Mouse (Mus musculus): Measurements from ENCODE around the gene Sirt3. TPM values are rescaled to one million over a fixed set of nuclear protein-coding genes. Genes with fewer than 3 reads are reported as not detected.

The Sirt3 gene
- polyA plus RNA-seq, 1 experiment from 2014 or later = 28.9 TPM

GRCm38 (mm10) chr7:140820173-140820572 lies 61.9 kb downstream of the Sirt3 start:
- Histone ChIP-seq H3K4me2 (replicated peaks; ENCODE audit: low read depth) (no peak overlapping the region), H3K9me3 (ENCODE audit: control insufficient read depth) (no peaks in the 10 kb centered on the region), H3K4me1 (replicated peaks; ENCODE audit: control insufficient read depth, insufficient read depth, low read length) (no peaks in the 10 kb centered on the region), H3K36me3 (ENCODE audit: control insufficient read depth, insufficient read depth) (no peaks in the 10 kb centered on the region), H3K27me3 (replicated peaks; ENCODE audit: control insufficient read depth, insufficient read depth, low read length) (0 out of 2 replicates have a peak, but pooled peaks cover 5% of the 10 kb centered on the region), H3K9ac (ENCODE audit: low read depth, low read length) (no peak overlapping the region), H3K4me3 (ENCODE audit: low read depth, low read length) (no peak overlapping the region), H3K27ac (ENCODE audit: low read depth, low read length) (no peak overlapping the region)
- ATAC-seq = no peak
- no peak for TF ChIP-seq CTCF (IDR thresholded peaks at IDR 0.05; ENCODE audit: low read depth)
- WGBS = 59% methylated on average over 4 of the region's 4 CpGs

Other genes with a start within 250 kb of the Sirt3 start
- not detected in 2 replicates for gene Olfr53, start 235.9 kb downstream of the Sirt3 start, polyA plus RNA-seq (2015; fragmentation: Nextera tagmentation; extraction: Ambion mirVana)
- gene Olfr539, start 222.4 kb downstream of the Sirt3 start, polyA plus RNA-seq (2015; fragmentation: Nextera tagmentation; extraction: Ambion mirVana) = not detected in 2 replicates
- gene Olfr45, start 200.4 kb downstream of the Sirt3 start, polyA plus RNA-seq (2015; fragmentation: Nextera tagmentation; extraction: Ambion mirVana) = not detected in 2 replicates
- gene Olfr541, start 185.0 kb downstream of the Sirt3 start, polyA plus RNA-seq (2015; fragmentation: Nextera tagmentation; extraction: Ambion mirVana) = not detected in 2 replicates
- gene Cyp2e1, start 118.6 kb downstream of the Sirt3 start, polyA plus RNA-seq (2015; fragmentation: Nextera tagmentation; extraction: Ambion mirVana) = not detected in 2 replicates
- gene Syce1, start 94.5 kb downstream of the Sirt3 start, polyA plus RNA-seq (2015; fragmentation: Nextera tagmentation; extraction: Ambion mirVana) = 0.18 and 0.30 TPM in 2 replicates
- gene Zfp941, start 60.1 kb downstream of the Sirt3 start, polyA plus RNA-seq (2015; fragmentation: Nextera tagmentation; extraction: Ambion mirVana) = 0.59 and 0.76 TPM in 2 replicates
- 52.2 and 55.3 TPM in 2 replicates for gene Urah, start 47.3 kb downstream of the Sirt3 start, polyA plus RNA-seq (2015; fragmentation: Nextera tagmentation; extraction: Ambion mirVana)
- gene Scgb1c1, start 36.8 kb downstream of the Sirt3 start, polyA plus RNA-seq (2015; fragmentation: Nextera tagmentation; extraction: Ambion mirVana) = not detected in 2 replicates
- not detected in 2 replicates for gene Odf3, start 34.5 kb downstream of the Sirt3 start, polyA plus RNA-seq (2015; fragmentation: Nextera tagmentation; extraction: Ambion mirVana)
- gene Gm45785, start 26.0 kb downstream of the Sirt3 start, polyA plus RNA-seq (2015; fragmentation: Nextera tagmentation; extraction: Ambion mirVana) = not detected in 2 replicates
- 42.3 and 47.7 TPM in 2 replicates for gene Ric8a, start 25.4 kb downstream of the Sirt3 start, polyA plus RNA-seq (2015; fragmentation: Nextera tagmentation; extraction: Ambion mirVana)
- gene Bet1l, start 24.7 kb downstream of the Sirt3 start, polyA plus RNA-seq (2015; fragmentation: Nextera tagmentation; extraction: Ambion mirVana) = 42.4 and 52.6 TPM in 2 replicates
- gene Psmd13, start 341 bp downstream of the Sirt3 start, polyA plus RNA-seq (2015; fragmentation: Nextera tagmentation; extraction: Ambion mirVana) = 150 and 155 TPM in 2 replicates
- 0.53 and 0.69 TPM in 2 replicates for gene Cox8b, start 18.1 kb upstream of the Sirt3 start, polyA plus RNA-seq (2015; fragmentation: Nextera tagmentation; extraction: Ambion mirVana)
- 52.8 and 53.0 TPM in 2 replicates for gene Nlrp6, start 38.6 kb upstream of the Sirt3 start, polyA plus RNA-seq (2015; fragmentation: Nextera tagmentation; extraction: Ambion mirVana)
- gene Pgghg, start 59.1 kb upstream of the Sirt3 start, polyA plus RNA-seq (2015; fragmentation: Nextera tagmentation; extraction: Ambion mirVana) = 18.9 and 19.4 TPM in 2 replicates
- gene Ifitm5, start 68.0 kb upstream of the Sirt3 start, polyA plus RNA-seq (2015; fragmentation: Nextera tagmentation; extraction: Ambion mirVana) = 0.34 and 0.75 TPM in 2 replicates
- gene Gm45717, start 73.6 kb upstream of the Sirt3 start, polyA plus RNA-seq (2015; fragmentation: Nextera tagmentation; extraction: Ambion mirVana) = 0.38 TPM in 1 of 2 replicates, not detected in the other
- 686 and 738 TPM in 2 replicates for gene Ifitm2, start 73.7 kb upstream of the Sirt3 start, polyA plus RNA-seq (2015; fragmentation: Nextera tagmentation; extraction: Ambion mirVana)
- gene Ifitm1, start 84.9 kb upstream of the Sirt3 start, polyA plus RNA-seq (2015; fragmentation: Nextera tagmentation; extraction: Ambion mirVana) = 122 and 133 TPM in 2 replicates
- gene Ifitm3, start 128.5 kb upstream of the Sirt3 start, polyA plus RNA-seq (2015; fragmentation: Nextera tagmentation; extraction: Ambion mirVana) = 324 and 334 TPM in 2 replicates
- gene Ifitm6, start 135.6 kb upstream of the Sirt3 start, polyA plus RNA-seq (2015; fragmentation: Nextera tagmentation; extraction: Ambion mirVana) = 0.93 and 1.0 TPM in 2 replicates
- gene Gm17387, start 146.8 kb upstream of the Sirt3 start, polyA plus RNA-seq (2015; fragmentation: Nextera tagmentation; extraction: Ambion mirVana) = not detected in 2 replicates
- 1.9 and 2.9 TPM in 2 replicates for gene B4galnt4, start 178.8 kb upstream of the Sirt3 start, polyA plus RNA-seq (2015; fragmentation: Nextera tagmentation; extraction: Ambion mirVana)
- 35.3 and 38.6 TPM in 2 replicates for gene Pkp3, start 195.9 kb upstream of the Sirt3 start, polyA plus RNA-seq (2015; fragmentation: Nextera tagmentation; extraction: Ambion mirVana)
- 42.1 and 43.2 TPM in 2 replicates for gene Sigirr, start 218.3 kb upstream of the Sirt3 start, polyA plus RNA-seq (2015; fragmentation: Nextera tagmentation; extraction: Ambion mirVana)
- 46.8 and 50.1 TPM in 2 replicates for gene Ano9, start 235.5 kb upstream of the Sirt3 start, polyA plus RNA-seq (2015; fragmentation: Nextera tagmentation; extraction: Ambion mirVana)
- 36.6 and 37.7 TPM in 2 replicates for gene Ptdss2, start 240.1 kb upstream of the Sirt3 start, polyA plus RNA-seq (2015; fragmentation: Nextera tagmentation; extraction: Ambion mirVana)

All from intestine, postnatal 0 days (tissue).